Mouse (Mus musculus) bone marrow macrophage, adult 2 months (primary cell): ENCODE results near the gene Ankrd13a.
"Not testable (repeated sequence)": the region's sequence is repeated elsewhere in the genome, so short reads cannot be mapped to it uniquely, and the experiment has no call there.

Experiments used
- CTCF ChIP-seq: IDR thresholded peaks from 2 replicates; pipeline ENCODE4 v1.5.1; 2012; ENCODE audit warnings: low read depth, mild to moderate bottlenecking, low read length, moderate library complexity
- POLR2A ChIP-seq: IDR thresholded peaks from 2 replicates; pipeline ENCODE4 v1.6.1; 2012; ENCODE audit warnings: mild to moderate bottlenecking, low read depth, low read length, borderline replicate concordance

DNA sequence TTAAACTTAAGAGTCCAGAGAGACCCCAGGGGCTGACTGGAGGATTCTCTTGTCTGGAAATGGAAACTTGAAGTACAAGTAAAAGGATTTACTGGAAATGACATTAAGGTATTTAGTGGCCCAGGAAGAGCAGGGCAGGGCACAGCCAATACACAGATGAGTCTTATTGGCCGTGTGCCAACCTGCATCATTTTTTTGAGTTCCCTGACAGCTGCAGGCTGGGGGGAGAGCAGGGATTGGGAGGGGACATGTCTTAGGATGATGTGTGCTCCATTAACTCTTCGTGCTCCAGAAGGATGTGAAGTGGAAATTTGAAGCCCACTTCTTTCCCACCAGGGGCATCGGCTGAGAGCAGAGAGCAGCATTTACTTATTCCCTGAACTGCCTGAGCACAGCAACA lies 67.7 kb downstream of the Ankrd13a start:
- TF ChIP-seq POLR2A, CTCF: not testable (repeated sequence)
